Mouse (Mus musculus): ENCODE measurements around the gene Cryz.
"Not testable (repeated sequence)": the region's sequence is repeated elsewhere in the genome, so short reads cannot be mapped to it uniquely, and the experiment has no call there.

Gene Cryz

DNA sequence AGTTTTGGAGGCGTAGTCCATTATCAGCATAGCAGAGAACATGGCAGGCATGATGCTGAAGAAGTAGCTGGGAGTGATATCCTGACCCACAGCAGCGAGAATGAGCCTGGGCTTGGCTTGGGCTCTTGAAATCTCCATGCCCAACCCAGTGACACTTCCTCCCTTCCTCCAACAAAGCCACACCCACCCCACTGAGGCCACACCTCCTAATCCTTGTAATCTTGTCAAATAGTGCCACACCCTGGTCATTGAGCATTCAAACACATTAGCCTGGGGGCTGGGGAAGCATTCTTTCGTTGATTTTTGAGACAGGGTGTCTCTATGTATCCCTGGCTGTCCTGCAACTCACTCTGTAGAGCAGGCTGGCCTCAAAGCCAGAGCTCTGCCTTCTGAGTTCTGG lies 15.4 kb downstream of the Cryz start:
- no peak for DNase-seq (ENCODE audit: low spot score in 2 of 2)

DNA sequence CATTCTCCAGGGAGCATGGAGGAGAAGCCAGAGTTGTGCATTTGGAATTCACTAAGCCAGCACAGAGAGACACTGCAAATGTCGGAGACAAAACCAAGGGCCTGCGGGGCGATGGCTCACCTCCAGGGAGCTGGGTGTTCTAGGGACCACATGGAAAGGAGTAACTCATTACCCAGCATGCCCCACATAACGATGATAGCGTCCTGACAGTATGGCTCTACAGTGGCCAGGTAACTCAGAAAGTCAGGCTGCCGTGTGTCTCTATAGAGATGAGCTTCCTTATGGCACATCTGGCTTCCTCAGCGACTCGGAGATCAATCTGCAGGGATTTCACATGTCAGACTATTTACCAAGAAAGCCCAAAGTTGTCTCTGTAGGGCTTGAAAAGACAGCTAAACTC lies 18.3 kb downstream of the Cryz start:
- no peak for DNase-seq (ENCODE audit: low spot score in 2 of 2)

DNA sequence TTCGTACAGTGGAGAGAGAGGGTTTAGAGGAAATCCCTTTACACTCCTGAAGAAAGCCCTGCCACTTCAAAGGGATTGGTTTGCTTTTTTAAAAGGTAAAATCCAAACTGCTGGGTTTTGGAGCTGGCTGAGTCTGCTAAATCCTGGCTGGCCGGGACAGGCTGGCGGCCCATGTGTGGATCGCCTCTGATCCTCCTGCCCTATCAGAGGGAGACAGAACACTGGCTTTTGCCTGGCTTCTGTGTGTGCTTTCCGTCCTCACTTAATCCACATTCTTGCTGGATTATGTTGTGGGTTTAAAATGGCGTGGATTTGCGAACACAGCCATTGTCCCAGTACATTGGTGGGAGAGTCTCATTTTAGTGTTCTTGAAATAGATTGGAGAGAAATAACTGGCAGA lies 18.8 kb downstream of the Cryz start:
- no peak for DNase-seq (ENCODE audit: low spot score in 2 of 2)

DNA sequence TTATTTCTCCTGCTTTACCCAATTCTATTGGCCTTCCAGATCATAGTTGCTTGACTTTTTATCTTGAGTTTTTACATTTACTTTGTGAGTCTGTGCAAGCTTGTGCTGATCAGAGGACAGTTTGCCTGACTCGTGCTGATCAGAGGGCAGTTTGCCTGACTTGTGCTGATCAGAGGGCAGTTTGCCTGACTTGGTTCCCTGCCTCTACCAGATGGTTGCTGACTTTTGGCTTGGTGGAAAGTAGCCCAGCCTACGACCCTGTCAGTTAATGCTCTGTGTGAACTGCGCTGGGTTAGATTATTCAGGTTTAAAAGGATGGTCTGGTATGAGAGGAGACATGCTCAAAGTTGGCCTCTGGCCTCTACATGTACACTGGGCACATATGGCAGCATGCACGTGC lies 19.6 kb downstream of the Cryz start:
- DNase-seq (ENCODE audit: low spot score in 2 of 2) = no peak

DNA sequence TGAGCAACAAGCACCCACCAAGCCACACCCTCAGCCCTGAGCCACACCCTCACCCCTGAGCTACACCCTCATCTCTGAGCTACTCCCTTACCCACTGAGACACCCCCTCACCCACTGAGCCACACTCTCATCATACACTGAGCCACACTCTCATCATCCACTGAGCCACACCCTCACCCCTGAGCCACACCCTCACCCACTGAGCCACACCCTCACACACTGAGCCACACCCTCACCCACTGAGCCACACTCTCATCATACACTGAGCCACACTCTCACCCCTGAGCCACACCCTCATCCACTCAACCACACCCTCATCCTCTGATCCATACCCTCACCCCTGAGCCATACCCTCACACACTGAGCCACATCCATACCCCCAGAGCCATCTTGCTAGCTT lies 31.8 kb downstream of the Cryz start:
- DNase-seq (ENCODE audit: low spot score in 2 of 2) = no peak

DNA sequence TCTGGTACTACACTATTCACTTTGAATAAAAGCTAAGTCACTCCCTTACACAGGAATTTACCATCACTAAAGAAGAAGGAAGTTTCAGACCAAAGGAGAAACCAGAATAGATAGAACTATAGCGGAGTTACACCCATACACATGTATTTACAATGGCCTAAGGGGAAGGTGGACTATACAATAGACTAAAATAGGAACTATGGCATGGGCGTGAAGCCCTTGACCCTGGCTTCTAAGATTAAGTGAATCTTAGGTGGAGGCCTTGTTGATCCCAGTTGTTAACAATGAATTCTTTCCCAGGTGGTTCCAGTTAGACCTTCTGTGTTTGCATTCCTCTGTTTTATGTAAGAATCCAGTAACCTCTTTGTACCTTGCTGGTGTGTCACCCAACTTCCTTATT lies 34.8 kb downstream of the Cryz start:
- DNase-seq (ENCODE audit: low spot score in 2 of 2) = not testable (repeated sequence)

DNA sequence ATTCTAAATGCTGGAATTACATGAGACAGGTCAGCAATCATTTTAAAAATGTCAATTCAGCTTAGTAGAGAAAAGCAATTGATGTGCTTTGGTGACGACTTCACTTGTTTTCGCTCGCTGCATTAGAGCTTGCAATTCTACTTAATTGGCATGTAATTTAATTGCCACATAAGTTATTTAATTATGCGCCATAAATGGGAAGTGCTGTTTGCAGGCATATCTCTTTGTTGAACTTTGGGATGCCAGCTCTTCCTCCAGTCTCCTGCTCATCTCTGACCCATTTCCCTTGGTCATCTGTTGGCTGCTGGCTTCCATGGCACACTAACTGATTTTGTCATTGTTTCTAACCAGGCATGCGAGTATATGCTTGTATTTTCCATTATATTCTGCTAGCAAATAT lies 36.6 kb downstream of the Cryz start:
- no peak for DNase-seq (ENCODE audit: low spot score in 2 of 2)

DNA sequence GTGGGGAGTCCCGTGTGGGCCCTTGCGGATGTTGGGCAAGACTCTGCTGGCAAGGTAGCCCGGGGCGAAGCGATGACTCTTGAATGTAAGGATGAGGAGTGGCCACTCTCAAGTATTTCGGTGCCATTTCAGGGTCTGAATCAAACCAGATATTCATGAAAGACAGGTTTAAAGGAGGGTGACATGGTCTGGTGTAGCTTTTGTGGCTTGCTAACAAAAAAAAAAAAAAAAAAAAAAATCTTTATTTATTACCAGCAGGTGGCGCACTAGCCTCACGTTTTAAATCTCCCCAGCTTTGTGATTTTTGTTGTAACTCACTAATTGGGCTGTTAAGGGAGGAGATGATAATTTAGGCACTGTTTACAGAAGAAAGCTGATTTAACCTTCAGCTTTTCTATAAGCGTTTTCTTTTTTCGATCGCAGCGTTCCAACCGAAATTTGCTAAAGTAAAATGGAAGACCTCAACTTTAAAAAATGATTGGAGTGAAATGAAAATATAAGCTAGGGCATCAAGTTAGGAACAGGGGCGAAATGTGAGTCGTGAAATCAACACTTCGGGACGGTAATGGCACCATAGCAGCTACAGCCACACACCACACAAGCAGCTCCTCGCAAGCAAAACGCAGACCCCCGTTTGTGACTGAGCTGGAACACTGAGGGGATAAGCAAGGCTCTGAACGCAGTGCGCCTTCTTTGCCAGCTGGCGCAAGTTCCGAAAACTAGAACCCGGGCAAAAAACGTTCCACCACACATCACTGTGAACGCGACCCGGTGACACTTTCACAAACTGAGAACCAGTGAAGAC lies 50.3 kb downstream of the Cryz start:
- peak in 1 of 2 experiments; percentile 9 for DNase-seq (ENCODE audit: low spot score in 2 of 2)

DNA sequence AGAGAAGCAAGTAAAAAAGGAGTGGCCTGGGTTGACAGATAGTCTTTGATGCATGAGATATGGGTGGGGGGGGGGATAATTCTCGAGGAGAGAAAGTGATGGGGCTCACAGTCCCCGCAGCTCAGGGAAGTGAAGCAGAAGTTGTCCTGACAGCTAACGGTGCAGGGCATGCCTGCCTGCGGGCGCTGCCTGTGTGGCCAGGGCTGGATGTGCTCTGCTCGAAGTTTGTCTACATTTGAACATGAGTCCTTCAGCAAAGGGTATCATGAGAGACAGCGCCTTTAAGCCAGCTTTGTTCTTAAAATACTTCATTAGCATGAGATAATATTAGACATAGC lies 50.9 kb downstream of the Cryz start:
- no peak for DNase-seq (ENCODE audit: low spot score in 2 of 2)

DNA sequence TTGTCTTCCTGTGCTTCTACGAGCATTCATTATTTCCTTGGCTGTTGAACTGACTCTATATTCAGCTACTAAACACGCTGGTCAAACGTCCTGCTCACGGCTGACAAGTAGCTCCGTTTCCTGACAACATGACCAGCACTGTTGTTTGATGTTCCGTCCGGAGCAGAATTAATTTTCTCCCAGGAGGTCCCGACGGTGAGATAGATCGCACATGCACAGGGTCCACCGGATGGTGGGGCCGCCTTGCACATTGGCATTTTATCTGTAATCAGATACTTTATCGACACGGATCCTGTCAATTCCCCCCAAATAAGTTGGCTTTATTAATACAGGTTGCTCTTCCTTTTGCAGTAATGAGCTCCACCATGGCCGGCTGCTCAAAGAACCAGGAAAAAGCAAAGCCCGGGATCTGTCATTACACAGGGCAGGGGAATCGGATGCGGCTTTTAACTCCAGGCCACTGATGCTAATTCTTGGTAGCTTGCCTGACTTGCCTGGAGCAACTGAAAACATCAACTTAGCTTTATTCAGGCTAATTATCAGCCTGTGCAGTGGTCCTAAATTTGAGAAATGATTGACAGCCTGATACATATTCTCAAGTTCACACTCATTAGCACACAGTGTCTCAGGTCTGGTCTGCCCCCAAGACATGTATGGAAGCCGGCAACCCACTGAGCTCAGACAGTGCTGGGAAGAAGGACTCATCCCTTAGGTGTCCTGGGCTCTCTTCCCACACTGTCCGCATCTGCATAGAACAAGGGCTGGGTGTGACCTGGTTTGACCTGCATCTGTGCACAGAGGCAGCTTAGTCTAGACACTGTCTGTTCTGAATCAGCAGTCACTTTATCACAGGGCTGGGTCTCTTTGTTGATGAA lies 53.1 kb downstream of the Cryz start:
- no peak for DNase-seq (ENCODE audit: low spot score in 2 of 2)

DNA sequence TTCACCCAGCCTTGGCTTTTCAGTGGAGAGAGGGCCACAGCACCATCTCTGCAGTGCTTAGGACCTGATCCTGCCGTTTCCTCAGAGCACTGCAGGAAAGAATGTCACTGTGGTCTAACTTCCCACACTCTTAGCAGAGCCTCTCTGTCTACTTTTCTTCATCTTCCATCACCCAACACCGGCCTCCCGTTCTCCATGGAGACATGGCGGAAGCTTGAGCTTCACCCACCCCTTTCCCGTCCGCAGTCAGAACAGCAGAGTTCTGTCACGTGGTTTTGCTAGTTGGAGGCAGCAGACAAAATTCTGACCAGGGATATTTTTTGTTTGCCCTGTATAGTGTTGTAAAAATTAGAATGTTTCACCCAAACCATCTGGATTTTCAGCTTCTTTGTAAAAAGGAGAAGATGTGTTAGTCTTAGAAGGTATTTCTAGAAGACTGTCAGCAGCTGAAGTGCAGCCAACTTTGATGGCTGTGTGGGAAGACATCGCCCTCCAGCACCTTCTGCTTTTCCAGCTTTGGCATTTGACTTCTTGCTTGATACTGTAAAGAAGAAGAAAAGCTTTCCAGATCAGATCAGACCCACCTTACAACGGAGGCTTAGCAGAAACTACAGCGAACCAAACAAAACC lies 54.8 kb downstream of the Cryz start:
- DNase-seq (ENCODE audit: low spot score in 2 of 2) = peak in 1 of 2 experiments; percentile 39

DNA sequence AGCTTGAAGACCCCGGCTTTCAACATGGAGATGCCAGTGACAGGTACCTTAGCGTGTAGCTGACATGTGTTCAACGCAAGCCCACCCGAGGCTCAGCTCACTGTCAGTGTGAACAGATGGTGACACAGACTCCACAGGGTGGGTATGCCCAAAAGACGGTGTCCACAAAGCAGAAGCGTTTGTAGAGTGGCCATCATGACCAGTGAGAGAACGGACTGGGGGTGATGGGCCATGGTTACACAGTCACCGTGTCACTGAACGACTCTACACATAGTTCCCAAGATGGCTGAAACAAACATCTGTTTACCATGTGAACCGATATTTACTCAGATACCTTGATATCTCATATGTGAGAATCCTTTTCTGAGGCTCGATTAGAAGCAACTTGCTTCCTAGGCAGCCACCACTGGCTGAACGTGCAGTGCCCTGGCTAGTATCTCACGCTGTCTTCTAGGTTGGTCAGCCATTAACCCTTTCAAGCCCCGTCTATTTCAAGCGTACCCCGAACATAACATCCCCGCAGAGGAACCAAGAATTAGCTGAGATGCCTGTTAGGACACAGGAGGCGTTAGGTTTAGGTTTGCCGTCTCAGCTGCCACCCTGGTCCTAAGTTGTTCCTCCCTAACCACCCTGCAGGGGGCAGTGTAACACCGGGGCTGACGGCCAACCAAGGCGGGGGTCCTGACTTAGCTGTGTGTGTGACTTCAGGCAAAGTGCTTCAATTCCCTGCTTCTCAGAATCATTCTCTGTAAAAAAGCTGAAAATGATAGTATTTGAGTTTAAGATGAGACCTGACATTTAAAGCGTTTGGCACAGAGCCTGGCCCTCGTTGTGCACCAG lies 56.3 kb downstream of the Cryz start:
- peak; percentile 69 to 82 for DNase-seq (ENCODE audit: low spot score in 2 of 2)

DNA sequence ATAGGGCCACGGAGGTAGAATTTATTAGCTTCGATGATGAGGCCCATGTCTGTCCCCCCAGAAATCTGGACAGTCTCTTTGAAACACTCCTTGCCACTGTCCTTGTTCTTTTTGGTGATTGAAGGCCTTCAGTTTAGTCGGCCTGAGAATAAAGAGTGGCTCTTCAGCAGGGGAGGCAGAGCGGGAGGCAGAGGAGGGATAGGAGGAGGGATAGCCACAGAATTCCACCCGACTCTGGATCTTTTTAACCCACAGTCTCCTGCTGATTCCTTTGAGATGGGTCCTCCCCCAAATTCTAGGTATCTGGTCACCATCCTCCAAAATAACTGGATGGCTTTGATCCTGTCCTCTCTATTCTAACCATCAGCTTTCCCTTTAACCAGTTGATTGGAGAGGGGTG lies 56.9 kb downstream of the Cryz start:
- DNase-seq (ENCODE audit: low spot score in 2 of 2) = no peak

DNA sequence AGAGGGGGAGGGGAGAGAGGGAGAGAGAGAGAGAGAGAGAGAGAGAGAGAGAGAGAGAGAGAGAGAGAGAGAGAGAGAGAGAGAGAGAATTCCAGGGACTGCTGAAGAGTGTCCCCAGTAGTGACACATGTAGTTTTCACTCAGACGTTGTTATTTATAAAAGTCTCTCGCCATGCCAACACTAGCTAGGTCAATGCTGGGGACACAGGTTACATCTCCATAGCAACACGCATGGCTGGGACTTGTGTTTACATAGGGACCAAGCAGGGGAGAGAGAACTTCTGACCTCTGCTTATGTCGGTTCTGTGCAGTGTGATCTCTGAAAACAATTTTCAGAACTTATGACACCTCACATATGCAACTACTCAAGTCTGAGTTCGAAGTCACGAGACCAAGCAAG lies 57.8 kb downstream of the Cryz start:
- DNase-seq (ENCODE audit: low spot score in 2 of 2) = no peak

DNA sequence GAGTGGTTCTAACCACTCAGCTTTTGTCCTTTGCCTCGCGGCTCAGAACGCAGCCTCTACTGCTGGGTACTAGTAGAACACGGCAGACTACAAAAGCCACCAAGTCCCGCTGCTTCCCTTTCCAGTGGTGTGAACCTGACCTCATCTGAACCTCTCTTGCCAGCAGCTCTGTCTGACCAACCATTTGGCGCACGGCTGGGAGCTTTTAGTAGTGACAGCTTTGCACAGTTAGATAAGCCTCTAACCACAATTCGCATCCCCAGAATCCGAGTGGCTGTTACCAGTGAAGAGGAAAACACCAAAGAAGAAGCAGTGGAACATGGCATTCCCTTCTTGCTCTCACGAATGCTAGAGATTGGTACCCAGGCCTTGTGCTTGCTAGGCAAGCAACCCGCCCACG lies 58.4 kb downstream of the Cryz start:
- no peak for DNase-seq (ENCODE audit: low spot score in 2 of 2)

DNA sequence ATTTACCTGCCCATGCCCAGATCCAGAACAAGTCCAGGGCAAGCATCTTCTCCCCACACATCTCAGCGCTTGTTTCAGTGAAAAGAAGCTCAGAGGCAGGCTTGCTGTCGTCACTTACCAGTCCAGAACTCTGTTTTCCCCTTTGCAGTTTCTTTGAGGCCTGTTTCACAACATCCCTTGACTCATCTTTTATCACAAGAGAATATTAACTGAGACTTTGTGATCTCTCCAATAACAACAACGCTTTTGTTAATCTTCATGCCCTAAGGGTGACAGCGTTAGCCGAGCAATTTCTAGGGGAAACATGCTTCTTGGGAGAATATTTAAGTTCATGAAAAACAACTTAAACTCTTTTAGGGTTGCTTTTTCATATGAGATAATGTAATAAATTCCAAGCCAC lies 59.2 kb downstream of the Cryz start:
- DNase-seq (ENCODE audit: low spot score in 2 of 2) = no peak

DNA sequence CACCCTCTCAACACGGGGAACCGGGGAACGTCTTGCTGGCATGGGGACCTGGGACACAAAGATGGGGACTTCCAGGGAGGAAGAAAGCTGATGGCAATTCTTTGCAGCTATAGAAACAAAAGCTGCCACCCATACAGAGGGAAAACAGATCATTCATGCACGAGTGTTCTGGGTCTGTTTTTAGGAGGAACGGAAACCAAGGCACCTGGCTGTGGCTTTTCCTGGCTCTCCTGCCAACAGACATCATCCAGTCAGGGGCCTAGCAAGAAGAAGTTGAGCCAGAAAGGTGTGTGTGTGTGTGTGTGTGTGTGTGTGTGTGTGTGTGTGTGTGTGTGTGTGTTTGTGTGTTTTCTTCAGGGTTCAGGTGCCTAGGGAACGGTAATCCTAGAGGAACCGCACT lies 67.0 kb downstream of the Cryz start, which contains the start of gene Erich3:
Erich3 (plus strand) TSS at position 315 of the 400 bp plus-strand sequence.
- no peak for DNase-seq (ENCODE audit: low spot score in 2 of 2)

DNA sequence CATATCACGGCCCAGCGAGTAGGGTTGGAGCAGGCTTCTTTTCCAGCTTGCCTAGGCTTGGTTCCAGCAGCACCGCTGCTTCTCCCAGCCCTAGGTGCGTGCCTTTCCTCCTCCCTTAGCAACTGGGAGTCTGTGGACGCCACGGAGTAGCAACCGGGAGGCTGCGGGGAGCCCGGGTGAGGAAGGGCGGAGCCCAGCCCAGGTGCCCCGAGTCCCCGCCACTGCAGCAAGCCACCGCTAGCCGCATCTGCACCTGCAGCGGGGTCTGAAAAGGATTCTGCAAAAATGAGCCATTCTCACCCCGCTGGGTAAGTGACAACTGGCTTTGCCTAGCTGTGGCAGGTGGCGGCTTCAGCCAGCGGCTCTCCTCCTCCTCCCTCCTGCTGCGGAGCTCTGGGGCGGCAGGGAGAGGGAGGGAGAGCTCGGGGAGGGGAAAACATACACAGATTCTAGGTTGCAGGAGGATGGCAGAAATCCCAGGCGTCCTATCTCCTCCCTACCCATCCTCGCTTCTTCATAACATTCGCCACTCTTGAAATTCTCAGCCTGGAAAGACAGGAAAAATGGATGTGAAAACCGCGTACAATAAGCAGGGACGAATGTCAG lies 67.6 kb downstream of the Cryz start:
- DNase-seq (ENCODE audit: low spot score in 2 of 2) = peak; percentile 55 to 62

DNA sequence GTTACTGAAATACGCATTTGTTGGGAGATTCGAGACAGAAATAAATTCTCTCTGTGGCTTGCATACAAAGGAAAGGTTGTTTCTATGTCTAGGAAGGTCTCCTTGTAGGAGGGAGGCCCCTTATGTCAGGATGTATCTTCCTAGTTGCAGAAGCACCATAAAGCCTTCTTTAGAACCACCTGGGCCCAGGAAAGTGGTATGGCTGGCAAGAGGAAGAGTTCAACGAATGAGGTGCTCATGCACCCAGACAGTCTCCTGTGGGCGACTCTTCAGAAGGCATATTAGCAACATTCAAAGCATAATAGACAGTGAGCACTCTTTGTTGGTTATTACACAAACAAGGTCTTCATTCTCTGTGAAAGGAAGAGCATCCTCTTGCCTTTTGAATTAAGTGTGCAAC lies 68.1 kb downstream of the Cryz start:
- no peak for DNase-seq (ENCODE audit: low spot score in 2 of 2)

DNA sequence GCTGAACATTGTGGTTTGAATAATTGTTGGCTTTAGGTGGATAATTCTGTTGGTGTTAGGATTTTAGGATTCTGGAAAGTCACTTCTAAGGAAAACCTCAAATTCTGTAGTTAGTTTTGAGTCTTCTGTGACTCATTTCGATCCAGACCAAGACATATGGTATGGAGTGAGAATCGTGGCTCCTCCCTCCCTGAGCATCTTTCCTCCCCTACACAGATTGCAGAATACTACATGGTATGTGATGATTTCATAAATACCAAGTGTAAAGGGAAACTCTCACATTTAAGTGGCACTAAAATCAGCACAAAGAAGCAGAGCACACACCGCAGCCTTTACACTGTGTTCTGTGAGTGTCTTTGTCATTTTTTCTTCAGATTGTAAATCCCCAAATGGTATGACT lies 72.0 kb downstream of the Cryz start:
- no peak for DNase-seq (ENCODE audit: low spot score in 2 of 2)

DNA sequence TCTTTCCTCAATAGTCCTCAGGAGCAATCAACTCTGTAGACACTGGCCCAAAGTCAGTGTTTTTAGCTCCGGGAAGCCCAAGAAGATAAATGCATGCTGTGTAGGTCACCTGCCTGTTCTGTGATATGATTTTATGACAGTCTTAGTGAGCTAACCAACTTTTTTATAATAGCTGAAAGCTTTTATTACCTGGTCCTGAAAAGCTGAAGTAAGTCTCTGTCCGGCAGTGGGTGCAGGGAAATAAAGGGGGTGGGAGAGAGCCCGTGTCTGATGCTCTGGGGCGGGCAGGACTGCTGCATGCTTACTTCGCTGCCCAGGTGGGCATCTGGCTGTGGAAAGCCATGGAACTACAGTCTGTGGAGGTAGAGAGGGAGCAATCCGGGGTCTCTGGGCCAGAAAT lies 74.1 kb downstream of the Cryz start:
- DNase-seq (ENCODE audit: low spot score in 2 of 2) = no peak
